Mouse (Mus musculus) E14TG2a.4 (cell line): Measurements from ENCODE around the gene Lingo3.

Experiments used
- H3K27me3 ChIP-seq: 2 replicates; pipeline ENCODE4 v1.6.1; 2014; ENCODE audit warnings: low read length, control low read depth; ENCODE audit not compliant: insufficient read depth
- H3K36me3 ChIP-seq: 2 replicates; pipeline ENCODE4 v1.6.1; 2014; ENCODE audit warnings: low read length, control low read depth; ENCODE audit not compliant: insufficient read depth
- H3K4me1 ChIP-seq: replicated peaks from 2 replicates; pipeline ENCODE4 v1.6.1; 2014; ENCODE audit warnings: low read depth, low read length, control low read depth
- H3K4me3 ChIP-seq: replicated peaks from 2 replicates; pipeline ENCODE4 v1.5.1; 2014; ENCODE audit warnings: mild to moderate bottlenecking, low read length
- H3K9me3 ChIP-seq: 2 replicates; pipeline ENCODE4 v1.6.1; 2014; ENCODE audit warnings: low read length, control low read depth
- CTCF ChIP-seq: conservative IDR thresholded peaks from 2 replicates; pipeline ENCODE4 v1.5.1; 2014; ENCODE audit warnings: low read length
- NANOG ChIP-seq: IDR thresholded peaks from 2 replicates; pipeline ENCODE4 v1.6.1; 2014; ENCODE audit warnings: borderline replicate concordance, low read length, mixed read lengths
- POU5F1 ChIP-seq: IDR thresholded peaks from 2 replicates; pipeline ENCODE4 v1.6.1; 2014; ENCODE audit warnings: low read length, borderline replicate concordance

Gene Lingo3

DNA sequence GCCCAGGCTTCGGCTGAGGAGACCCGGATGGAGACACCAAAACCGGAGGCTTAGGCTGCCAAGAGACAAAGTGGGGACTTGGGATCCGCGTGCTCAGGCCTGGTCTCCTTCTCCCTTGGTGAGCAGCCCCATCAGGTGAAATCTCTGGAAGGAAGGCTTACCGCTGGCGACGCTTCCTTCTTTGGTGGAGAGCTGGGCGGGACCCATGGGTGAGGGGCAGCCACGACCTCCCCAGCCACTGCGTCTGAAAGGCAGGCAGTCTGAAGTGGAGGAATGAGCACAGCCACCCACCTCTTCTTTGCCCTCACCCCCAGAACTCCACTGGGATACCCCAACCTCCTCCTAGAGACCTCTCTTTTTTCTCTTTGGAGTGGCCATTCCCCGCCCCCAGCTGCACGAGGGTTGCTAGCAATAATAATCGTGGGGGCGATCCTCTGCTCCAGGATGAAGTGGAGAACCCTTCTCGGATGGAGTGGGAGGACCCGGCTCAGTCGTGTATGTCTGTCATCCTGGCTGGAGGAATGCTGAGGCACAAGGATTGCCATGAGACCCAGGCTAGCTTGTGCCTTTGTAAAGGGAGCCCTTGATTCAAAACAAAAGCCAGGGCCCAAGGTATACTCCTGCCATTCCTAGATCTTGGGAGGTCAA, 34.7 kb downstream of the Lingo3 start:
- TF ChIP-seq POU5F1, result no peak
- TF ChIP-seq CTCF, result no peak
- TF ChIP-seq NANOG, result no peak
- no peaks in the 10 kb centered on the region for H3K9me3 ChIP-seq
- H3K27me3 ChIP-seq, result peaks cover 59% of the 10 kb centered on the region
- peak overlapping the region; percentile 65 for H3K4me3 ChIP-seq
- peaks cover 62% of the 10 kb centered on the region for H3K4me1 ChIP-seq
- H3K36me3 ChIP-seq, result peaks cover 13% of the 10 kb centered on the region

DNA sequence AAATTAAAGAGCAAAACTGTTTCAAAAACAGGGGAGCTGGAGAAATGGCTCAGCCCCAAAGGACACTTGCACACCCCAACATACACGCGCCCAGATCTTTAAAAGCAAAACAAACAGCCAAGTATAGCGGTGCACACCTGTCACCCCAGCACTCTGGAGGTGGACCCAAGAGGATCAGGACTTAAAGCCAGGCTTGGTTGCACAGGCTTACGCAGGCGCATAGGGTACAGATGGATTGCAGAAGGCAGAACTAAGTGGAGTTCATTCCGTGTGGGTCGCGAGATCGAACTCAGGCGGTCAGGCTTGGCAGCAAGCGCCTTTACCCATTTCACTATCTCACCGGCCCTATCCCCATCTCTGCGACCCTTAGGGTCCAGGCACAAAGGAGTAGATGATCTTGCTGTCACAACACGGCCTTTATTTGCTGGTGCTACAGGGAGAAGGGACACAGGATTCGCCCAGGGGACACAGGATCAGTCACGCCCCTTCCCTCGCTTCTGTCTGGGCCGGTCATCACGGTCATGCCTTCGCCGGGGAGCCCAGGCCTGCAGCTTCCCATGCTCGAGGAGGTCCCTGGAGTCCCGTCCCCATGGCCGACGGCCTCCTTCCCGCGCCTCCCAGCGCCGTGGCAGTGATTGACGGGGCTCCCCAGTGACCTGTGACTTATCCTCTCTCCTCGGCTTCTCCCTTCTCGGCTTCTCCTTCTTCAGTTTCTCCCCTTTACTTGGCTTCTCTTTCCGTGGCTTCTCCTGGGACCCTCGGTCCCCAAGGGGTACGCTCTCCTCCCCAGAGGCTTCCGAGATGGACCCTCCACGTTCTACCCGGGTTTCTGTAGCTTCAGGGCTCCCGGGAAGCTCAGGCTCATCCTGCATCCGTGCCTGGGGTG, 35.5 kb downstream of the Lingo3 start:
- Histone ChIP-seq H3K4me3 (peak overlapping the region; percentile 65), H3K9me3 (no peaks in the 10 kb centered on the region), H3K4me1 (peaks cover 70% of the 10 kb centered on the region), H3K27me3 (peaks cover 55% of the 10 kb centered on the region), H3K36me3 (peaks cover 21% of the 10 kb centered on the region)
- TF ChIP-seq POU5F1 (no peak), CTCF (no peak), NANOG (no peak)

DNA sequence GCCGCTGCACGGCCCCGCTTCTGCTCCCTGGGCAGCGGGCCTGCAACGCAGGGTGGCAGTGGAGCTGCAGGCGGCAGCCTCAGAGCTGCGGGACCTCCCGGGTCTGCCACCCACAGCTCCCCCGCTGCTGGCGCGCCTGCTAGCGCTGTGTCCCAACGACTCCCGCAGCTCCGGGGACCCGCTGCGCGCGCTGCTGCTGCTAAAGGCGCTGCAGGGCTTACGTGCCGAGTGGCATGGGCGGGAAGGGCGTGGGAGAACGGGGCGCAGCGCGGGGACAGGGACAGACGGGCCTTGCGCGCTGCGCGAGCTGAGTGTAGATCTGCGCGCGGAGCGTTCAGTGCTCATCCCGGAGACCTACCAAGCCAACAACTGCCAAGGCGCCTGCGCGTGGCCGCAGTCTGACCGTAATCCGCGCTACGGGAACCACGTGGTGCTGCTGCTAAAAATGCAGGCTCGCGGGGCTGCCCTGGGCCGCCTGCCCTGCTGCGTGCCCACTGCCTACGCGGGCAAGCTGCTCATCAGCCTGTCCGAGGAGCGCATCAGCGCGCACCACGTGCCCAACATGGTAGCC, 36.7 kb downstream of the Lingo3 start:
- TF ChIP-seq NANOG, result no peak
- TF ChIP-seq POU5F1, result no peak
- TF ChIP-seq CTCF, result no peak
- Histone ChIP-seq H3K4me3 (peak overlapping the region; percentile 84), H3K27me3 (peaks cover 45% of the 10 kb centered on the region), H3K36me3 (peaks cover 33% of the 10 kb centered on the region), H3K9me3 (no peaks in the 10 kb centered on the region), H3K4me1 (peaks cover 79% of the 10 kb centered on the region)

DNA sequence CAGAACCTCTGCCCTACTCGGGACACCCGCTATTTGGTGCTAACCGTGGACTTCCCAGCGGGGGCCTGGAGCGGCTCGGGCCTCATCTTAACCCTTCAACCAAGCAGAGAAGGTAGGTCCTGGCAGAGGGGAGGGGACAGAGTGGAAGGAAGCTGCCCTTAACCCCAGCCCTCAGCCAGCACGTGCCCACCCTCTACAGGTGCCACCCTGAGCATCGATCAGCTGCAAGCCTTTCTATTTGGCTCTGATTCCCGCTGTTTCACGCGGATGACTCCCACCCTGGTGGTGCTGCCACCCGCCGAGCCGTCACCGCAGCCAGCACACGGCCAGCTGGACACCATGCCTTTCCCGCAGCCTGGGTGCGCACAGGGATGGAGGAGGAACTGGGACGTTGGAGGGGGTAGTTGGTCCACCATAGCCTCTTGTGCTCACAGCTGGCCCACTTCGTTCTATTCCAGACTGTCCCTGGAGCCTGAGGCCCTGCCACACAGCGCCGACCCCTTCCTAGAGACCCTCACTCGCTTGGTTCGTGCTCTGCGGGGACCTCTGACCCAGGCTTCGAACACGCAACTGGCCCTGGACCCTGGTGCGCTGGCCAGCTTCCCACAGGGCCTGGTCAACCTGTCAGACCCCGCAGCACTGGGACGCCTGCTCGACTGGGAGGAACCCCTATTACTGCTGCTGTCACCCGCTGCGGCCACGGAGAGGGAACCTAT, 37.3 kb downstream of the Lingo3 start:
- H3K4me3 ChIP-seq, result peak overlapping the region; percentile 84
- peaks cover 85% of the 10 kb centered on the region for H3K4me1 ChIP-seq
- TF ChIP-seq POU5F1, result no peak
- TF ChIP-seq NANOG, result no peak
- TF ChIP-seq CTCF, result no peak
- no peaks in the 10 kb centered on the region for H3K9me3 ChIP-seq
- H3K27me3 ChIP-seq, result peaks cover 39% of the 10 kb centered on the region
- H3K36me3 ChIP-seq, result peaks cover 39% of the 10 kb centered on the region

DNA sequence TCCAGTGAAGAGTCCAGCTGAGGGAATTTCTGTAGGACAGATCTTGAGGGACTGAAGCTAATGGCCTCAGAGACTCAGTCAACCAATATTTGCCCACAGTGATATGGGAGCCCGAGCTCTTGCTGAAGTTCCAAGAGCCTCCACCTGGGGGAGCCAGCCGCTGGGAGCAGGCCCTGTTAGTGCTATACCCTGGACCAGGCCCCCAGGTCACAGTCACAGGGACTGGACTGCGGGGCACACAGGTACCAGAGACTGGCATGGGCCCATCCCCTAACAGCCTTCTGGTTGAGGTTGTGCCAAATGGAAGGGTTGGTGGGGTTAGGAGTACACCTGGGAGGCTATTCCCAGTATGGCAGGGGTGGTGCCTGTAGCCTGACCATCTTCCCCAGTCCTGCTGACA, 37.9 kb downstream of the Lingo3 start:
- TF ChIP-seq NANOG (no peak), CTCF (peak; percentile 98), POU5F1 (no peak)
- peaks cover 45% of the 10 kb centered on the region for H3K36me3 ChIP-seq
- H3K4me1 ChIP-seq, result peaks cover 91% of the 10 kb centered on the region
- peaks cover 35% of the 10 kb centered on the region for H3K27me3 ChIP-seq
- no peaks in the 10 kb centered on the region for H3K9me3 ChIP-seq
- peak overlapping the region; percentile 84 for H3K4me3 ChIP-seq

DNA sequence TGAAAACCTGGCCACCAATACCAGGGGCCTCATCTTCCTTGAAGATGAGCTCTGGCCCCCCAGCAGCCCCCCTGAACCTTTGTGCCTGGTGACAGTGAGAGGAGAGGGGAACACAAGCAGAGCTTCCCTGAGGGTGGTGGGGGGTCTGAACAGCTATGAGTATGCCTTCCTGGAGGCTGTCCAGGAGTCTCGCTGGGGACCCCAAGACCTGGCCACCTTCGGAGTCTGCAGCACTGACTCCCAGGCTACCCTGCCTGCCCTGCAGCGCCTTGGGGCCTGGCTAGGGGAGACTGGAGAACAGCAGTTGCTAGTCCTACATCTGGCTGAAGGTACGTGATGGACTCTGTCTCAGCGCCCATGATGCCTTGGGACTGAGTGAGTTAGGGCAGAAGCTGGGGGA, 38.5 kb downstream of the Lingo3 start:
- Histone ChIP-seq H3K4me3 (no peak overlapping the region), H3K27me3 (peaks cover 30% of the 10 kb centered on the region), H3K36me3 (peaks cover 51% of the 10 kb centered on the region), H3K4me1 (peaks cover 93% of the 10 kb centered on the region), H3K9me3 (no peaks in the 10 kb centered on the region)
- no peak for TF ChIP-seq NANOG
- TF ChIP-seq POU5F1, result no peak
- TF ChIP-seq CTCF, result no peak

DNA sequence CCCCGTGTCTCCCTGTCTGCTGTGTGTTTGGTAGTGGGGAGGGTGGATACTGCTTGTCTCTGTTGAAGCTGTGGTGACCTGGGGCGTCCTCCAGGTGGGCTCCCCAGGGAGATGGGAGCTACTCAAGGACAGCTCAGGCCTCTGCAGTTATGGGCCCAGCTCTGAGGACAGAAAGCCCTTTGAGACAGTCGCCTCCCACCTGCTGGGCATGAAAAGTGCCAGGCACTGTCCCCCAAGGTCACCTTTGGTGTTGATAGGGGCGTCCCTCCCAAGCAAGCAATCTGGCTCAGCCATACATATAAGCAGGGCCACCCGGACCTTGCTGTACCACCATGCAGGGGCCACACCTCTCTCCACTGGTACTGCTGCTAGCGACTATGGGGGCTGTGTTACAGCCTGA, 38.9 kb downstream of the Lingo3 start, which contains the start of gene Amh:
Gene Amh, plus strand, starts transcription at position 328 of the 400 bp plus-strand sequence.
- peak within 1 kb of the TSS; percentile 84 for H3K4me3 ChIP-seq
- H3K27me3 ChIP-seq, result peaks cover 26% of the 10 kb centered on the region

DNA sequence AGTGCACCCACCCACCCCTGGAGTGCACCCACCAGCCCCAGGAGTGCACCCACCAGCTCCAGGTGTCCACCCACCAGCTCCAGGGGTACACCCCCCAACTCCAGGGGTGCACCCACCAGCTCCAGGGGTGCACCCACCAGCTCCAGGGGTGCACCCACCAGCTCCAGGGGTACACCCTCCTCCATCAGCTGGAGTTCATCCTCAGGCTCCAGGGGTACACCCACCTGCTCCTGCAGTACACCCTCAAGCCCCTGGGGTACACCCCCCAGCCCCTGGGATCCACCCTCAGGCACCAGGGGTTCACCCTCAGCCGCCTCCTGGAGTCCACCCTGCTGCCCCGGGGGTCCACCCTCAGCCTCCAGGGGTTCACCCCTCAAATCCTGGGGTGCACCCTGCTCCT, 39.5 kb downstream of the Lingo3 start:
- TF ChIP-seq POU5F1, result no peak
- TF ChIP-seq NANOG, result no peak
- Histone ChIP-seq H3K27me3 (peaks cover 21% of the 10 kb centered on the region), H3K4me1 (peaks cover 93% of the 10 kb centered on the region), H3K4me3 (no peak overlapping the region), H3K9me3 (no peaks in the 10 kb centered on the region), H3K36me3 (peaks cover 59% of the 10 kb centered on the region)

More for the DNA sequence above, 38.9 kb downstream of the Lingo3 start, which contains the start of gene Amh:
- Histone ChIP-seq H3K4me1 (peaks cover 93% of the 10 kb centered on the region), H3K9me3 (no peaks in the 10 kb centered on the region), H3K36me3 (peaks cover 55% of the 10 kb centered on the region)
- no peak for TF ChIP-seq CTCF
- TF ChIP-seq NANOG, result no peak
- no peak for TF ChIP-seq POU5F1

DNA sequence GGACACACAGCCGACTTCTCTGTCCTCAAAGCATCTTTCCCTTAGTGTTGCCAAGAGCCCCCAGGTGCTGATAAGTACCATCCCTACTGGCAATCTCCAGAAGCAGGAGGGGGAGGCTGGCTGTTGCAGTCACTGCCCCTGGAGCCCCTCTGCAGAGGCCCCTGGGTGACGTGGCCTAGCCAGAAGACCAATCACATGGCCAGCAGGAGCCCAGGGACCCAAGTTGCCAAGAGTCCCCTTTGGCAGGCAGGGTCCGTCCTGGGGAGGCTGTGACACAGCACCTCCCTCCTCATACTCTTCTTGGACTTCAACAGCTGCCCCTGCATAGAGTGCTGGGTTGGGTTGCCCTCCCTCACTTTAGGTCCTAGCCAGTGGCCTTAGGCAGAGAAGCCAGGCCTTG, 40.8 kb downstream of the Lingo3 start:
- Histone ChIP-seq H3K4me3 (no peak overlapping the region), H3K9me3 (no peaks in the 10 kb centered on the region), H3K36me3 (peaks cover 59% of the 10 kb centered on the region), H3K4me1 (peaks cover 81% of the 10 kb centered on the region), H3K27me3 (peaks cover 8% of the 10 kb centered on the region)
- TF ChIP-seq NANOG, result no peak
- no peak for TF ChIP-seq CTCF
- TF ChIP-seq POU5F1, result no peak
